Mouse (Mus musculus) thymus, adult 2 months (tissue): Measurements from ENCODE around the gene Skap1.

ENCODE experiments used
- CTCF ChIP-seq: fragments of 200-500 bp; IDR thresholded peaks from 2 replicates; pipeline ENCODE4 v1.5.1; 2012; ENCODE audit warnings: mild to moderate bottlenecking, control low read depth, low read length, moderate library complexity, borderline replicate concordance; ENCODE audit not compliant: control insufficient read depth, poor library complexity, insufficient read depth; ENCODE audit errors: extremely low read depth
- POLR2A ChIP-seq: fragments of 200-500 bp; IDR thresholded peaks from 2 replicates; pipeline ENCODE4 v1.6.1; 2012; ENCODE audit warnings: mild to moderate bottlenecking, low read length, control low read depth, moderate library complexity; ENCODE audit not compliant: control insufficient read depth, poor library complexity, insufficient read depth; ENCODE audit errors: extremely low read depth

DNA sequence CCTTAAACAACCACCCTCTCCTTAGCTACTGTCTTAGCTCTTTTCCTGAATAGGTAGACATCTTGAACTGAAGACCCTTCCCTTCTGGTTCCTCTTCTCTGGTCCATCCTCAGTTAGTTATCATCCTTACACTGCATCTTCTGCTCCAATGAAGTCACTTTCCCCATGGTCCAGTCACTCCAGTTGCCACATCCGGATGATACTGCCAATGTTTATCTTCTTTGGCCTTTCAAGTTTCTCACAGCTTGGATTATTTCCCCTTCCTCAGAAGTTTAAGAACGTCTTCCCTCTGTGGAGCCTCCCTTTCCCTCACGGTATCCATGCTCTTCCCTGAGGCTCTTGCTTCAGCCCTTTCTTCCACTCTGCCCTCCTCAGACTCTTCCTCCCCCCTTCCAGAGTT, 38.6 kb downstream of the Skap1 start:
- TF ChIP-seq CTCF, result no peak
- no peak for TF ChIP-seq POLR2A
